In the genomic region with DNA sequence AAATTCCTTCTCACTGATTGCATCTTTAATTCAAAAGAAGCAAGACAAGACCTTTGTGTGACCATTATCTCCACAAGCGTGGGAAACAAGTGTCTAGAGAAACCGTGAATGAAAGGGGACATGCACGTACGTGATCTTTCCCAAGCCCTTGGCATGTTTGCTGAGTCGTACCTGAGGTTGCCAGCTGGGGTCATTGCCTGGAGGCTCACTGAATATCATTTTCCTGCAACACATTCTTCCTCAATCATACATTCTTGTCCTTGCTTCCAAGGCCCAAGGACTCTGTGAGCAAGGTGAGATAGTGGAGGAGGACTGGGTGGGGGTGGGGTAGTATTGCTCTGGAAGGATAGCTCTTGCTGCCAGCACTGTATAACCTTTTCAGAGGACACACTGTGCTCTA, we compare ENCODE assay signal across 24 mouse cellular contexts.
DNase-seq lines count a peak whose midpoint lies in the region; ATAC-seq and TF ChIP-seq lines count a peak whose summit lies in the region.
"Had no signal": no experiment of that assay in that cellular context is flagged by ENCODE, and none has a peak within 500 bp of the region (broad histone marks: within the 10 kb centered on the region; RNA-seq: fewer than 3 reads in every experiment).

No protein-coding gene starts in this region.

- no peaks in the 10 kb centered on the region for H3K36me3 ChIP-seq in kidney, adult 2 months (ENCODE audit: control insufficient read depth, insufficient read depth, low read length)
- no peaks in the 10 kb centered on the region for H3K36me3 ChIP-seq in kidney, embryonic 15.5 days
- H3K36me3 ChIP-seq in kidney, embryonic 16.5 days (ENCODE audit: insufficient read depth, low read length), result no peaks in the 10 kb centered on the region
- H3K36me3 ChIP-seq: embryonic facial prominence, embryonic 12.5 days; embryonic facial prominence, embryonic 15.5 days; heart, embryonic 12.5 days; heart, embryonic 15.5 days had no signal

- H3K4me2 ChIP-seq in kidney, embryonic 15.5 days, result no peak overlapping the region
- no peak overlapping the region for H3K4me2 ChIP-seq in kidney, embryonic 16.5 days (replicated peaks; ENCODE audit: low read depth, low read length)
- H3K4me2 ChIP-seq: embryonic facial prominence, embryonic 12.5 days; embryonic facial prominence, embryonic 15.5 days; heart, embryonic 12.5 days; heart, embryonic 15.5 days; hindbrain, embryonic 14.5 days had no signal

- no peak for TF ChIP-seq POLR2A in kidney, adult 2 months (IDR thresholded peaks at IDR 0.05; ENCODE audit: low read depth, low read length)

- no peaks in the 10 kb centered on the region for H3K9me3 ChIP-seq in kidney, embryonic 15.5 days (replicated peaks)
- no peaks in the 10 kb centered on the region for H3K9me3 ChIP-seq in kidney, embryonic 16.5 days (ENCODE audit: low read length)
- H3K9me3 ChIP-seq: embryonic facial prominence, embryonic 12.5 days; embryonic facial prominence, embryonic 15.5 days; heart, embryonic 12.5 days; heart, embryonic 15.5 days had no signal

- peak; percentile 62 for DNase-seq in kidney, adult 2 months
- peak; percentile 34 for DNase-seq in kidney, postnatal 14 days
- peak; percentile 35 for DNase-seq in kidney, postnatal 36 days
- no peak for DNase-seq in retina, embryonic 14.5 days (ENCODE audit: low spot score)
- DNase-seq: adrenal gland, adult 2 months; adrenal gland, postnatal 14 days; cerebellum, adult 11 months; cerebellum, adult 2 months; cerebellum, adult 9-11 months; cerebellum, postnatal 25 days; forebrain, postnatal 0 days; gastrocnemius, adult 2 months; gastrocnemius, postnatal 14 days; heart, postnatal 14 days; heart, postnatal 4 days had no signal

- H3K27ac ChIP-seq in kidney, adult 2 months (ENCODE audit: insufficient read depth, low read depth, low read length), result peak overlapping the region; percentile 85; the same call in 1 of the 2 replicates
- H3K27ac ChIP-seq in kidney, embryonic 15.5 days, result no peak overlapping the region
- no peak overlapping the region for H3K27ac ChIP-seq in kidney, embryonic 16.5 days (ENCODE audit: low read length)
- H3K27ac ChIP-seq: embryonic facial prominence, embryonic 12.5 days; embryonic facial prominence, embryonic 15.5 days; gastrocnemius, adult 2 months; heart, embryonic 15.5 days; hindbrain, embryonic 14.5 days had no signal

- 72% methylated on average over 5 of the region's 5 CpGs for WGBS in kidney, adult 2 months
- WGBS in kidney, embryonic 15.5 days, result 90% methylated on average over 5 of the region's 5 CpGs
- 83% methylated on average over 5 of the region's 5 CpGs for WGBS in kidney, embryonic 16.5 days

- no peak overlapping the region for H3K9ac ChIP-seq in kidney, embryonic 15.5 days
- H3K9ac ChIP-seq in kidney, embryonic 16.5 days (replicated peaks; ENCODE audit: low read length), result no peak overlapping the region
- H3K9ac ChIP-seq: embryonic facial prominence, embryonic 12.5 days; embryonic facial prominence, embryonic 15.5 days; forebrain, postnatal 0 days; heart, embryonic 12.5 days; heart, embryonic 15.5 days; hindbrain, embryonic 14.5 days had no signal

- H3K27me3 ChIP-seq in kidney, adult 2 months (replicated peaks; ENCODE audit: control insufficient read depth, insufficient read depth, low read length), result no peaks in the 10 kb centered on the region
- H3K27me3 ChIP-seq in kidney, embryonic 15.5 days, result no peaks in the 10 kb centered on the region
- no peaks in the 10 kb centered on the region for H3K27me3 ChIP-seq in kidney, embryonic 16.5 days (ENCODE audit: insufficient read depth, low read length)
- H3K27me3 ChIP-seq: embryonic facial prominence, embryonic 12.5 days; embryonic facial prominence, embryonic 15.5 days; heart, embryonic 12.5 days; heart, embryonic 15.5 days had no signal

- peaks cover 2% of the 10 kb centered on the region; the same call in 1 of the 2 replicates for H3K4me1 ChIP-seq in kidney, adult 2 months (ENCODE audit: control insufficient read depth, insufficient read depth, low read length)
- H3K4me1 ChIP-seq in kidney, embryonic 15.5 days, result no peaks in the 10 kb centered on the region
- H3K4me1 ChIP-seq in kidney, embryonic 16.5 days (ENCODE audit: insufficient read depth, low read length), result no peaks in the 10 kb centered on the region
- H3K4me1 ChIP-seq: embryonic facial prominence, embryonic 12.5 days; embryonic facial prominence, embryonic 15.5 days; heart, embryonic 15.5 days had no signal

- no peak overlapping the region for H3K4me3 ChIP-seq in kidney, adult 2 months (ENCODE audit: insufficient read depth, low read depth, low read length)
- no peak overlapping the region for H3K4me3 ChIP-seq in kidney, embryonic 15.5 days (replicated peaks)
- H3K4me3 ChIP-seq in kidney, embryonic 16.5 days (ENCODE audit: low read length), result no peak overlapping the region
- H3K4me3 ChIP-seq: embryonic facial prominence, embryonic 12.5 days; embryonic facial prominence, embryonic 15.5 days; gastrocnemius, adult 2 months; heart, embryonic 12.5 days; heart, embryonic 15.5 days had no signal

- TF ChIP-seq CTCF in kidney, adult 2 months (conservative IDR thresholded peaks at IDR 0.05; ENCODE audit: insufficient read depth, insufficient read length, low read depth, low read length), result no peak

- ATAC-seq in kidney, embryonic 15.5 days (replicated peaks; ENCODE audit: low FRiP score), result no peak
- ATAC-seq in kidney, embryonic 16.5 days (ENCODE audit: low FRiP score, low TSS enrichment), result no peak
- ATAC-seq: CD4-positive, CD25-positive, alpha-beta regulatory T cell, adult 4 months; forebrain, embryonic 14.5 days; forebrain, postnatal 0 days had no signal
